Mouse (Mus musculus) neural tube, embryonic 15.5 days (tissue): ENCODE data around the gene Traf1. TPM values are rescaled to one million over a fixed set of nuclear protein-coding genes. Genes with fewer than 3 reads are reported as not detected.

Source experiments
- ATAC-seq: fragments of 200-750 bp; cut with Nextera tagmentation; 2 replicates; pipeline ENCODE4 v1.8.0; 2017; ENCODE audit warnings: mild to moderate bottlenecking, moderate TSS enrichment, moderate library complexity; ENCODE audit not compliant: low FRiP score
- H3K27ac ChIP-seq: fragments of 300-500 bp; sonication (generic); replicated peaks from 2 replicates; pipeline ENCODE4 v1.5.1; 2015; ENCODE audit warnings: mild to moderate bottlenecking, inconsistent platforms
- H3K27me3 ChIP-seq: fragments of 300-500 bp; sonication (generic); replicated peaks from 2 replicates; pipeline ENCODE4 v1.6.1; 2015; ENCODE audit warnings: inconsistent platforms
- H3K36me3 ChIP-seq: fragments of 300-500 bp; sonication (generic); 2 replicates; pipeline ENCODE4 v1.6.1; 2015; ENCODE audit warnings: inconsistent platforms
- H3K4me1 ChIP-seq: fragments of 300-500 bp; sonication (generic); 2 replicates; pipeline ENCODE4 v1.6.1; 2015; ENCODE audit warnings: inconsistent platforms
- H3K4me2 ChIP-seq: fragments of 300-500 bp; sonication (generic); 2 replicates; pipeline ENCODE4 v1.6.1; 2015; ENCODE audit warnings: inconsistent platforms, mild to moderate bottlenecking, moderate library complexity
- H3K4me3 ChIP-seq: fragments of 300-500 bp; sonication (generic); replicated peaks from 2 replicates; pipeline ENCODE4 v1.5.1; 2015; ENCODE audit warnings: mild to moderate bottlenecking, inconsistent platforms
- H3K9ac ChIP-seq: fragments of 300-500 bp; sonication (generic); replicated peaks from 2 replicates; pipeline ENCODE4 v1.6.1; 2015; ENCODE audit warnings: mild to moderate bottlenecking, inconsistent platforms
- H3K9me3 ChIP-seq: fragments of 300-500 bp; sonication (generic); replicated peaks from 2 replicates; pipeline ENCODE4 v1.6.1; 2016; ENCODE audit warnings: inconsistent platforms
- WGBS: fragments of 180-500 bp; shearing (Covaris S2); methylation state at CpG from one replicate; pipeline ENCODE4 v1.1.7; 2015; ENCODE audit warnings: mixed read lengths; 5-methylcytosine and 5-hydroxymethylcytosine counted together
- polyA plus RNA-seq: library from polyadenylated mRNA; unstranded; fragments of >200 nt; fragmentation: Nextera tagmentation; extraction: Ambion mirVana; gene quantifications from 2 replicates; pipeline ENCODE4 v1.2.1, GENCODE M21; 2015

Gene Traf1
- polyA plus RNA-seq, 1 experiment from 2014 or later: 3.9 TPM

DNA sequence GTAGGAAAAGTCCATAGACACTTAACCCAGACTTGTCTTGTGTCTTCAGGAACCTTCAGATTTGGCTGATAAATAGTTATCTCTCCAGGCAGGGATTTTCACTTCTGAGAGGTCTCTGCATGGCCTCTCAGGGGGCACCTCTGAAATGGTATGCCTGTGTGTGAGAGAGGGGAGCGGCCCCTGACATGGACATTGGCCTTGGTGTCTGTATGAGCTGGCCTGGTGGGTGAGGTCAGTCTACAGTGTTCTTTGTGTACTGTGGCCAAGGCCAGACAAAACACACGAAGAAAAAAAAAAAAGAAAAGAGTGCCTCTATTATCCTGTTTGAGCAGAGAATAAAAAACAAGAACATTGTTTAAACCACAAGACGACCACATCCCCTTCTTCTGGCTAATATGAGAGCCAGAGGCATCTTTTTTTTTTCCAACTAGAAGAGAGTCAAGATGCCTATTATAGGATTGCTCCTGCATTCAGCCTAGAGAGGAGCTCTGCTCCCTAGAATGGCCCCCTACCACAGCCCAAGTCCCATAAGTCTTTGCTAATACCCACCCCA lies 18.0 kb upstream of the Traf1 start:
- H3K27ac ChIP-seq: no peak overlapping the region
- H3K4me1 ChIP-seq: peaks cover 18% of the 10 kb centered on the region
- H3K27me3 ChIP-seq: no peaks in the 10 kb centered on the region
- no peak for ATAC-seq
- no peaks in the 10 kb centered on the region for H3K36me3 ChIP-seq
- H3K4me2 ChIP-seq: no peak overlapping the region
- no peak overlapping the region for H3K4me3 ChIP-seq
- WGBS: 64% methylated on average over 3 of the region's 3 CpGs
- no peak overlapping the region for H3K9ac ChIP-seq
- no peaks in the 10 kb centered on the region for H3K9me3 ChIP-seq

DNA sequence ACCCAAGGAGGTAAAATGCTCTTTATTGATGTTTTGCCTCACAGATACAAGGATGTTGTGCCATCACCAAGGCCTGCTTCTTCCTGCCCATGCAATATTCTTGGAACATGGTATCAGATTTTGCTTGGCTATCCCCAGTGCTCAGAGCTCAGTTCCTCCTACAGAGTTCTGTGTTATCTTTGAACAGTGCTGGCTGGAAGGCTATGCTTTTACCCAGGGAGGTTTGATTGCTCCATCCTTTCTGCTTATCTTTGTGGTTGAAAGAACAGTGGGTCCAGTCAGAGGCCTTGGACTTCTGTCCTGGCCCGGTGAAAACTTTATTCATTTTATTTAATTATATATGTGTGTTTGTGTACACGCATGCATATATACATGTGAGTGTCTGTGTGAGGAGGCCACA lies 16.7 kb upstream of the Traf1 start:
- H3K9ac ChIP-seq: no peak overlapping the region
- no peaks in the 10 kb centered on the region for H3K9me3 ChIP-seq
- 94% methylated on average over 2 of the region's 2 CpGs for WGBS
- no peak for ATAC-seq
- H3K4me1 ChIP-seq: peaks cover 17% of the 10 kb centered on the region
- H3K36me3 ChIP-seq: no peaks in the 10 kb centered on the region
- no peak overlapping the region for H3K4me3 ChIP-seq
- no peak overlapping the region for H3K27ac ChIP-seq
- no peaks in the 10 kb centered on the region for H3K27me3 ChIP-seq
- no peak overlapping the region for H3K4me2 ChIP-seq

DNA sequence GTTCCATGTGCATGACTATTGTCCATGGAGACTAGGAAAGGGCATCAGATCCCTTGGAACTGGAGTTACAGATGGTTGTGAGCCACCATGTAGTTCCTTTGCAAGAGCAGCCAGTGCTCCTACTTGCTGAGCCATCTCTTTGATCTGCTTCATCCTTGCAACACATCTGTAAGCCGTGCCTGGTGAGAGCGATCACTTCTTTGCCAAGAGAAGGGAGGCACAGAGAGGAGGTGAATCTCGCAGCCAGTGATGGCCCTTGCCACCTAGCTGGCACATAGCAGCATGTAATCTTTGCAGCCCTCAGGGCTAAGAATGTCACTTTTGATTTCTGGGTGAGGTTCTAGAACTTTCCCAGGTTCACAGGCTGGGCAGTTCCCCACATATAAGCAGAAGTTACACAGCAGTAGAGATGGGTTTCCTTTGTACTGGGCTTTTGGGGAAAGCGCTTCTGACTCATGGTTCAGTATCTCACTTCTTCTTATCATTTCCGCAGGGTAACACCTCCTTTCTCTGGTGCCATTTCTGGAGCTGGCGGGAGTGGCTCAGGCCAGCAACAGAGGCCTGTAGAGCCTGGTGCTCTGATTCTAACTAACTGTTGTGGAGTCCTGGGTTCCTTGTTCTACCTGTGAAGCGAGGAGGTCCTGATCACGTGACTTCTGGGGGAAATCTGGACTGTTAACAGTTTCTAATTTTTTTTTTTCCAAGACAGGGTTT lies 15.5 kb upstream of the Traf1 start:
- WGBS: 87% methylated on average over 8 of the region's 8 CpGs

DNA sequence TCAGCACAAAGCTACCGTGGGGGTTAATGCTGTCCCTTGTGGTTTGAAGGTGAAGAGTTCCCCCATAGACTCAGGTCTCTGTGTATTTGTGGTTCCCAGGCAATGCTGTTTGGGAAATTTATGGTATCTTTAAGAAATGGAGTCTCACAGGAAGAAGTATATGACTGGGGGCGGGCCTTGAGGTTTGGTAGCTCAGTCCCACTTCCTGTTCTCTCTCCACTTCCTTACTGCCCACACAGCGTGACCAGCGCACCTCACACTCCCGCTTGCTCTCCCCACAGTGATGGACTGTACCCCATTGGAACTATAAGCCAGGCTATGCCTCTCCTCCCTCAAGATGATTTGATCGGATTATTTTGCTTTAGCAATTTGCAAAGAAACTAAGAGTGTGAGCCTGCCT lies 14.9 kb upstream of the Traf1 start:
- 93% methylated on average over 6 of the region's 6 CpGs for WGBS

More for the DNA sequence above, 15.5 kb upstream of the Traf1 start:
- ATAC-seq: no peak
- no peaks in the 10 kb centered on the region for H3K9me3 ChIP-seq
- H3K9ac ChIP-seq: no peak overlapping the region
- H3K36me3 ChIP-seq: no peaks in the 10 kb centered on the region
- peaks cover 6% of the 10 kb centered on the region for H3K4me1 ChIP-seq
- H3K4me3 ChIP-seq: no peak overlapping the region
- H3K4me2 ChIP-seq: no peak overlapping the region
- H3K27ac ChIP-seq: no peak overlapping the region
- H3K27me3 ChIP-seq: no peaks in the 10 kb centered on the region

DNA sequence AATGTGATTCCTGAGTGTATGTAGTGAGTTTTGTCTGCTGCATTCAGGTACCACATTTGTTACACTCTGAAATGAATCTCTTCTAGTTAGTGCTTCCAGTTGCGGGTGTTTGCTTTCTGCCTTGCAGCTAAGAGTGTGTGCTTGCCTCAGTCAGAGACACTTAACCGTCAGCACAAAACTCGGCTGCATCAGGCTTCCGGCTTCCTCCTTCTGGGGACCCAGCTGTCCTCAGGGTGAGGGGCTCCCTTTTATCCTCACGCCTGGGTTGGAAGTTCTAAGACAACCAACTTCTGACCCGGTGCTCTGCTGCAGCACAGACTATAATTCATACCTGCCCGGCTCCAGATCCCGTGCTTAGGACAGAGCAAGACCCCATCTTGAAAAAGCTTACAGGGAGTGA lies 11.5 kb upstream of the Traf1 start:
- H3K4me1 ChIP-seq: no peaks in the 10 kb centered on the region
- H3K27me3 ChIP-seq: no peaks in the 10 kb centered on the region
- no peak overlapping the region for H3K27ac ChIP-seq
- H3K36me3 ChIP-seq: no peaks in the 10 kb centered on the region
- H3K9ac ChIP-seq: no peak overlapping the region
- no peak overlapping the region for H3K4me2 ChIP-seq
- ATAC-seq: no peak
- H3K9me3 ChIP-seq: no peaks in the 10 kb centered on the region
- no peak overlapping the region for H3K4me3 ChIP-seq
- 85% methylated on average over 8 of the region's 8 CpGs for WGBS

More for the DNA sequence above, 14.9 kb upstream of the Traf1 start:
- Histone ChIP-seq H3K4me1 (peaks cover 4% of the 10 kb centered on the region; the same call in 1 of the 2 replicates), H3K27ac (no peak overlapping the region), H3K9ac (no peak overlapping the region), H3K4me3 (no peak overlapping the region), H3K9me3 (no peaks in the 10 kb centered on the region), H3K36me3 (no peaks in the 10 kb centered on the region), H3K4me2 (no peak overlapping the region), H3K27me3 (no peaks in the 10 kb centered on the region)
- no peak for ATAC-seq

DNA sequence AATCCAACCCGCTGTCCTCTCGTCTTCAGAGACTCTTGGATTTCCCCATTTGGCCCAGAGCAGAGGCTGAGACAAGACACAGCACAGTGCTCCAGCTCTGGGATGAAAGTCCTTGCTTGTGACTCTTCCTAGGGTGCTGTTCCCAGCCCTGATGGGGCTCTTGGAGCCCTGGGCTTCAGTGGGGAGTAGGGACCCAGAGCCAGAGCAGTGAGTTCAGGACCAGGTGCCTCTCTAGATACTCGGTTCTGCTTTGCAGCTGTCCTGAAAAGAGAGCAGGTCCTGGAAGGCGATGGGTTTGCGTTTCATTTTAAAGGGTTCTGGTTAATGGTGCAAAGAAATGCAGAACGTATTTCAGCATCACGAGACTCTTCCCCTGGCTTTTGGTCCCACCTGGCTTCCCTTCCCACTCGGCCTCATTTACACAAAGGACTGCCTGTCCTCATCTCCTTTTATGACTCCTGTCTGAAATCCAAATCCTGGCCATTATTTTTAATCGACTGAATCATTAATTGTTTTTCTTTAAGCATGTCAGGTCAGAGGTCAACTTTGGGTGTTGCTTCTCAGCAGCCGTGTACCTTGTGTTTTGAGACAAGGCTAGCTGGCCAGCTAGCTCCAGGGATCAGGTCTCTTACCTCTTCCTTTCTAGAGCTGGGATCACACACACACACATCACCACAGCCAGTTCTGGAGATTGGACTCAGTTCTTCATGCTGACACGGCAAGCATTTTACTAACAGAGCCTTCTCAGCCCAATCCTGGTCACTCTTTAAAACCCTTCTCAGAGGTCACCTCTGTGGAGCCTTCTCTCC lies 9.7 kb upstream of the Traf1 start:
- H3K9ac ChIP-seq: no peak overlapping the region
- H3K4me2 ChIP-seq: no peak overlapping the region
- H3K4me3 ChIP-seq: no peak overlapping the region
- no peaks in the 10 kb centered on the region for H3K9me3 ChIP-seq
- no peaks in the 10 kb centered on the region for H3K36me3 ChIP-seq
- WGBS: 64% methylated on average over 11 of the region's 11 CpGs
- no peak for ATAC-seq
- H3K27me3 ChIP-seq: no peaks in the 10 kb centered on the region
- H3K4me1 ChIP-seq: no peaks in the 10 kb centered on the region
- no peak overlapping the region for H3K27ac ChIP-seq

DNA sequence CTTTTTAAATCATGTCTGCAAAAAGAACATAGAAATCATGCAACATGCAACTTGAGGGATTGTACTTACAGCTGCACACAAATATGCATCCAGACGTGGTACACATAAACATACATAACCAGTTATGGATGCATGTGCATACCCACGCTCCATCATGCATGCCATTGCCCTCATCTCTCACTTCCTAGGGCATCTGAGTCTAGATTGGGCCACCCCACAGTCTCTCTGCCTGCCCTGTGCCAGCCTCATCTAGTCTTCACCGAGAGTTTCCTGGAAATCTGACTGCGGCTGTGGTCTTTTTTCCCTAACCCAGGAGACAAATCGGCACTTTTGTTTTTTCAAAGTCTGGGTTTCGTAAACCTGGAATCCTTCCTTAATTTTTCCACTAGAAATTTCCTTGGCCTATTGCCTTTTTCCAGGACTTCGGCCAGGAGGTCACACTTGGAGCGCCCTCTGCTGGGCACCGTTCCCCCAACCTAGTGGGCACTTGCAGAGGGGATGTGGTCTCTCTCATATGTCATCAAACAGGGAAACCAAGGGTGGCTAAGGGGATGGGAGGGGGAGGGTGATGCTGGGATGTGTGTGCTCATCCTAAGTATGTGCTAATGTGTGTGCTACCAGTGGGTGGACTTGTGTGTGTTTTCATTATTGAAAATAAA lies 8.6 kb upstream of the Traf1 start:
- Histone ChIP-seq H3K36me3 (no peaks in the 10 kb centered on the region), H3K9ac (no peak overlapping the region), H3K4me2 (no peak overlapping the region), H3K4me3 (no peak overlapping the region), H3K4me1 (no peaks in the 10 kb centered on the region), H3K27ac (no peak overlapping the region), H3K27me3 (no peaks in the 10 kb centered on the region), H3K9me3 (no peaks in the 10 kb centered on the region)
- WGBS: 41% methylated on average over 9 of the region's 9 CpGs
- no peak for ATAC-seq

DNA sequence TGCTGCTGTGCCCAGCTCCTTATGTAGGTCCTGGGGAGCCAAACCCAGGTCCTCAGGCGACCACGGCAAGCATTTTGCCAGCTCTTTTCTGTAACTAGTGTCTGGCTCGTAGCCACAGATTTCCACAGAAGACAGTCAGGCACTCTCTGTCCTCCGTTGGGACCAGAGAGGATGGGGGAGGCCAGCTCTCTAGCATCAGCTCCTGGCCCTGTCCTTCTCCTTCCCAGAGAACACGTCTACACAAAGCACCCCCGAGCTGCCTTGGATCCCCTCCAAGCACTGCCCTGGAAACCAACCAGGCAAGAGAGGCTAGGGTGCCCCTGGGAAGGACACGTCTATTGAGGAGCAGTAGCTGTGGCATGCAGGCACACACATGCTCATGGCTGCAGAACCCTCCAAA lies 7.6 kb upstream of the Traf1 start:
- Histone ChIP-seq H3K9me3 (no peaks in the 10 kb centered on the region), H3K4me1 (no peaks in the 10 kb centered on the region), H3K36me3 (no peaks in the 10 kb centered on the region), H3K4me2 (no peak overlapping the region), H3K27ac (no peak overlapping the region), H3K4me3 (no peak overlapping the region), H3K9ac (no peak overlapping the region), H3K27me3 (no peaks in the 10 kb centered on the region)
- 57% methylated on average over 7 of the region's 7 CpGs for WGBS
- ATAC-seq: no peak

DNA sequence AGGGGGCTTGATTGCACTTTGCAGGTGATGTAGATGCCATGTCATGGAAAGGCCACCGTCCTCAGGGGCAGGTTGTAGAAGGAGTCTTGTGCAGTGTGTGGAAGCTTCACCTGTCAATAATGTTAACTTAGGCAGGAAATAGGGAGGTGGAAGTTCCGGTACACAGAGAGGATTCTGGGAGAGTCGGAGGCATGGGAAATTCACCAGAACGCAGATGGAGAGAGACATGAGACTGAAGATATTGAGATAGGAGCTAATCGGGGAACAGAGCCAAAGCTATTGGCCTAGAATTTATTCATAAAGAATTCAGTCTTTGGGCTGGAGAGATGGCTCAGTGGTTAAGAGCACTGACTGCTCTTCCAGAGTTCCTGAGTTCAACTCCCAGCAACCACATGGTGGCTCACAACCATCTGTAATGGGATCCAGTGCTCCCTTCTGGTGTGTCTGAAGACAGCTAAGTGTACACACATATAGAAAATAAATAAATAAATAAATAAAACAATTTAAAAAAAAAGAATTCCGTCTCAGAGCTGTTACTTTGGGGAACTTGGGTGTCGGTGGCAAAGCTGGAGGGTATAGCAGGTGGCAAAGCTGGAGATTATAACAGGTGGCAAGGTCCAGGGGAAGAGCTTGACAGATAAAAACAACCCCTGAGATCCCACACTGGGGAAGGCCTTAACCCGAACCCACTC lies 4.8 kb upstream of the Traf1 start:
- Histone ChIP-seq H3K4me2 (no peak overlapping the region), H3K36me3 (no peaks in the 10 kb centered on the region), H3K27me3 (0 out of 2 replicates have a peak, but pooled peaks cover 3% of the 10 kb centered on the region), H3K9ac (no peak overlapping the region; the same call in 1 of the 2 replicates), H3K4me3 (no peak overlapping the region), H3K27ac (no peak overlapping the region), H3K9me3 (no peaks in the 10 kb centered on the region), H3K4me1 (peaks cover 4% of the 10 kb centered on the region)
- no peak for ATAC-seq
- WGBS: 85% methylated on average over 8 of the region's 8 CpGs

DNA sequence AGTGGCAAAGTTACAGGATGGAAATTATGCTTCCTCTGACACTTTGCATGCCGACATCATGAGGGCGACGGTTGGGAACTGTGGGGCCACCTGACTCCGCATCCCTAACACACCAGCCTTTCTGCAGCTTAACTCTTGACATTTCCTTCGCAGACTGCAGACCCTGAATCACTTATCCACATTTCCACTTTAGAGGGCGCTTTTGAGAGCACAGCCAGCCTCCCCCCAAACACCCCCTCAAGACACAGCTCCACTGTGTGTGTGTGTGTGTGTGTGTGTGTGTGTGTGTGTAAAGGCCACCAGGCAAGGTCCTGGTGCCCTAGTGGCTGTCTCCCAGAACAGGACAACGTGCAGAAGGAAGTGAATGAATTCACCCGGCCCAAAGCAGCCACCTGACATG lies 4.2 kb upstream of the Traf1 start:
- WGBS: 75% methylated on average over 8 of the region's 8 CpGs
- H3K9me3 ChIP-seq: no peaks in the 10 kb centered on the region
- H3K27me3 ChIP-seq: 0 out of 2 replicates have a peak, but pooled peaks cover 3% of the 10 kb centered on the region
- H3K4me1 ChIP-seq: peaks cover 8% of the 10 kb centered on the region
- no peaks in the 10 kb centered on the region for H3K36me3 ChIP-seq
- H3K27ac ChIP-seq: no peak overlapping the region
- ATAC-seq: no peak
- H3K9ac ChIP-seq: no peak overlapping the region; the same call in 1 of the 2 replicates
- no peak overlapping the region for H3K4me2 ChIP-seq
- H3K4me3 ChIP-seq: no peak overlapping the region

DNA sequence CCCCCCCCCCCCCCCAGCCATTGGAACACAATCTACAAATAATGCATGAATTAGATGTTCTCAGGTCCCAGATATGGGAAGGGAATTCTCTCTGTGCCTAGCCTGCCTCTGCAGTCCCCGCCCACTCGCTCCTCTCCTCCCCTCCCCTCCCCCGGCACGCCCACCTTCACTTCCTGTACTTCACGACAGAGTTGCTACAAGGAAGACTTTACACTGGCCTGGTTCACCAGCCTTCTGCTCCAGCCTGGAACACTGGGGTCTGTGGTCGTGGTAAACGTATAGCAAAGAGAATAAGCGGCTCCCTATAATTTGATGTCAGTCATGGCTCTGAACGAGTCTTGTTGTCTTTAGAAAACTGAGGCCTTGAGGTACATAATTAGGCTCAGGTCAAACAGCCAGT lies 3.7 kb upstream of the Traf1 start:
- H3K36me3 ChIP-seq: no peaks in the 10 kb centered on the region
- peaks cover 8% of the 10 kb centered on the region for H3K4me1 ChIP-seq
- no peak overlapping the region for H3K9ac ChIP-seq
- no peak overlapping the region for H3K4me2 ChIP-seq
- H3K27ac ChIP-seq: no peak overlapping the region
- no peaks in the 10 kb centered on the region for H3K9me3 ChIP-seq
- no peak for ATAC-seq
- 0 out of 2 replicates have a peak, but pooled peaks cover 3% of the 10 kb centered on the region for H3K27me3 ChIP-seq
- WGBS: 41% methylated on average over 9 of the region's 9 CpGs
- no peak overlapping the region for H3K4me3 ChIP-seq
